Mouse (Mus musculus): ENCODE data around the gene Npas2. TPM values are rescaled to one million over a fixed set of nuclear protein-coding genes. Genes with fewer than 3 reads are reported as not detected.

Npas2 gene
- total RNA-seq, 2 experiments from 2014 or later, result 65.7 to 75.6 TPM

GRCm38 (mm10) chr1:39387497-39387896 lies 194.0 kb downstream of the Npas2 start:
- TF ChIP-seq CTCF (IDR thresholded peaks at IDR 0.05), result no peak
- no peak overlapping the region for H3K27ac ChIP-seq
- DNase-seq (ENCODE audit: extremely low spot score in 1 of 2, low spot score in 2 of 2), result no peak

GRCm38 (mm10) chr1:39388163-39388562 lies 194.6 kb downstream of the Npas2 start:
- DNase-seq (ENCODE audit: extremely low spot score in 1 of 2, low spot score in 2 of 2), result no peak
- TF ChIP-seq CTCF (IDR thresholded peaks at IDR 0.05), result no peak
- H3K4me3 ChIP-seq, result no peak overlapping the region
- H3K27ac ChIP-seq, result no peak overlapping the region
- intact Hi-C loops (cut with DNase I), result no loop called here

More at GRCm38 (mm10) chr1:39387497-39387896, 194.0 kb downstream of the Npas2 start:
- intact Hi-C loops (cut with DNase I), result no loop called here
- no peak overlapping the region for H3K4me3 ChIP-seq

GRCm38 (mm10) chr1:39389338-39389737 lies 195.8 kb downstream of the Npas2 start:
- H3K27ac ChIP-seq, result no peak overlapping the region
- no peak for DNase-seq (ENCODE audit: extremely low spot score in 1 of 2, low spot score in 2 of 2)
- TF ChIP-seq CTCF (IDR thresholded peaks at IDR 0.05), result no peak
- intact Hi-C loops (cut with DNase I), result no loop called here
- no peak overlapping the region for H3K4me3 ChIP-seq

GRCm38 (mm10) chr1:39391652-39392051 lies 198.1 kb downstream of the Npas2 start:
- no peak for TF ChIP-seq CTCF (IDR thresholded peaks at IDR 0.05)
- intact Hi-C loops (cut with DNase I), result loop anchor here (1.0 to 5.0 kb wide), 3 partner anchors 113 to 389 kb away; no protein-coding TSS in a partner anchor
- Histone ChIP-seq H3K27ac (no peak overlapping the region), H3K4me3 (no peak overlapping the region)
- DNase-seq (ENCODE audit: extremely low spot score in 1 of 2, low spot score in 2 of 2), result no peak

- peak; percentile 98 for TF ChIP-seq CTCF (IDR thresholded peaks at IDR 0.05)
- H3K27ac ChIP-seq, result no peak overlapping the region
- DNase-seq (ENCODE audit: extremely low spot score in 1 of 2, low spot score in 2 of 2), result peak; percentile 76 to 89
- no peak overlapping the region for H3K4me3 ChIP-seq
- intact Hi-C loops (cut with DNase I), result loop anchor here (1.0 to 5.0 kb wide), 3 partner anchors 112 to 390 kb away; no protein-coding TSS in a partner anchor
These were observed 198.7 kb downstream of the Npas2 start for GRCm38 (mm10) chr1:39392189-39392588.

- H3K4me3 ChIP-seq, result no peak overlapping the region
- H3K27ac ChIP-seq, result no peak overlapping the region
- DNase-seq (ENCODE audit: extremely low spot score in 1 of 2, low spot score in 2 of 2), result no peak
- no peak for TF ChIP-seq CTCF (IDR thresholded peaks at IDR 0.05)
- intact Hi-C loops (cut with DNase I), result loop anchor here (2.0 to 5.0 kb wide), 2 partner anchors 129 to 391 kb away; no protein-coding TSS in a partner anchor
These were observed 199.8 kb downstream of the Npas2 start for GRCm38 (mm10) chr1:39393217-39393867.

GRCm38 (mm10) chr1:39394096-39394495 lies 200.6 kb downstream of the Npas2 start:
- no peak for DNase-seq (ENCODE audit: extremely low spot score in 1 of 2, low spot score in 2 of 2)
- Histone ChIP-seq H3K27ac (no peak overlapping the region), H3K4me3 (no peak overlapping the region)
- TF ChIP-seq CTCF (IDR thresholded peaks at IDR 0.05), result no peak
- intact Hi-C loops (cut with DNase I), result loop anchor here (5.0 kb wide), 1 partner anchor 392 kb away; no protein-coding TSS in a partner anchor

GRCm38 (mm10) chr1:39394650-39395049 lies 201.1 kb downstream of the Npas2 start:
- DNase-seq (ENCODE audit: extremely low spot score in 1 of 2, low spot score in 2 of 2), result no peak
- no peak overlapping the region for H3K27ac ChIP-seq
- intact Hi-C loops (cut with DNase I), result loop anchor here (5.0 kb wide), 1 partner anchor 392 kb away; no protein-coding TSS in a partner anchor
- no peak overlapping the region for H3K4me3 ChIP-seq
- TF ChIP-seq CTCF (IDR thresholded peaks at IDR 0.05), result no peak

GRCm38 (mm10) chr1:39396347-39396746 lies 202.8 kb downstream of the Npas2 start:
- no peak for DNase-seq (ENCODE audit: extremely low spot score in 1 of 2, low spot score in 2 of 2)
- TF ChIP-seq CTCF (IDR thresholded peaks at IDR 0.05), result no peak
- Histone ChIP-seq H3K27ac (no peak overlapping the region), H3K4me3 (no peak overlapping the region)
- intact Hi-C loops (cut with DNase I), result no loop called here

- H3K27ac ChIP-seq, result no peak overlapping the region
- intact Hi-C loops (cut with DNase I), result no loop called here
- no peak overlapping the region for H3K4me3 ChIP-seq
- no peak for TF ChIP-seq CTCF (IDR thresholded peaks at IDR 0.05)
- no peak for DNase-seq (ENCODE audit: extremely low spot score in 1 of 2, low spot score in 2 of 2)
These were observed 204.8 kb downstream of the Npas2 start for GRCm38 (mm10) chr1:39398284-39398683.

GRCm38 (mm10) chr1:39399228-39399627 lies 205.7 kb downstream of the Npas2 start:
- no peak for TF ChIP-seq CTCF (IDR thresholded peaks at IDR 0.05)
- peak in 1 of 2 experiments; percentile 29 for DNase-seq (ENCODE audit: extremely low spot score in 1 of 2, low spot score in 2 of 2)
- intact Hi-C loops (cut with DNase I), result no loop called here
- H3K4me3 ChIP-seq, result no peak overlapping the region
- H3K27ac ChIP-seq, result no peak overlapping the region

GRCm38 (mm10) chr1:39400173-39400572 lies 206.6 kb downstream of the Npas2 start:
- Histone ChIP-seq H3K27ac (no peak overlapping the region), H3K4me3 (no peak overlapping the region)
- TF ChIP-seq CTCF (IDR thresholded peaks at IDR 0.05), result no peak
- DNase-seq (ENCODE audit: extremely low spot score in 1 of 2, low spot score in 2 of 2), result no peak
- intact Hi-C loops (cut with DNase I), result no loop called here

GRCm38 (mm10) chr1:39407108-39407507 lies 213.6 kb downstream of the Npas2 start:
- DNase-seq (ENCODE audit: extremely low spot score in 1 of 2, low spot score in 2 of 2), result no peak
- intact Hi-C loops (cut with DNase I), result no loop called here
- no peak; the same call in none of the 2 replicates for TF ChIP-seq CTCF (IDR thresholded peaks at IDR 0.05)
- Histone ChIP-seq H3K27ac (no peak overlapping the region), H3K4me3 (no peak overlapping the region)
